Mouse (Mus musculus): Measurements from ENCODE around the gene Gid8. TPM values are rescaled to one million over a fixed set of nuclear protein-coding genes. Genes with fewer than 3 reads are reported as not detected.

Gid8 gene
- total RNA-seq, 2 experiments from 2014 or later, result 62.9 to 64.3 TPM

DNA sequence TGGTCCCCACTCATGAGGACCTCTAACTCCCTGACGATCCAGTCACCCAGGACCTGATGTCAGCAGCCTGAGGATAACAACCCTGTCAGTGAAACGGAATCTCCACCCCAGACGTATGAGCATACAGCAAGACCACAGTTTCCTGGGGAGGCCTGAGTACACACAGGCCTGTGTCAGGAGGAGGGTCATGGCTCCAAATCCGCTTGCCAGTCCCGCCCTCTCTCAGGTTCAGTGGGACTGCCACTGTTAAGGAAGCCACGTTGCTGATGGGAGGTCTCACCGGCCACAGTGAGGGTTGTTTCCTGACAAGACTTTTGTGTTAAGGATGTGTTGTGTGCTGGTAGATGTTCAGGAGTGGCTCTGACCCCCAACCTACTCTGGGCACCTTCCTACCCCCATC, 31.5 kb downstream of the Gid8 start:
- DNase-seq (ENCODE audit: low spot score), result no peak
- intact Hi-C loops (cut with DNase I), result no loop called here

DNA sequence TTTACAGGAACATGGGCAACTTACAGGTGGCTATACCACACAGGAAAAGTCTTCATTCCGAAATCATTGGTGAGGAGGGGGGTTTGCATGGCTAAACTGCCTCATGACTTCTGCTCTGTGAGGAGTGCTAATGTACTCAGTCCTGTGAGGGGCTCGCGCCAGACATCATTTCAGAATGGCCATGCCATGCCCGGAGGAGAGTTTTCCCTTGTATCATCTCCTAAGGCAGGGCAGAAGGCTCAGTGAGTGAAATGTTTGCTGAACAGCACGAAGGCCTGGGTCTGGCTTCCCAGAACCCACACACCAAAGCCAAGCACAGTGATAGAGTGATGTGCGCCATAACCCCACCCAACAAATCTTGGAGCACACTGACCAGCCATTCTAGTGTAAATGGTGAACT, 32.9 kb downstream of the Gid8 start:
- no peak for DNase-seq (ENCODE audit: low spot score)
- intact Hi-C loops (cut with DNase I), result no loop called here

DNA sequence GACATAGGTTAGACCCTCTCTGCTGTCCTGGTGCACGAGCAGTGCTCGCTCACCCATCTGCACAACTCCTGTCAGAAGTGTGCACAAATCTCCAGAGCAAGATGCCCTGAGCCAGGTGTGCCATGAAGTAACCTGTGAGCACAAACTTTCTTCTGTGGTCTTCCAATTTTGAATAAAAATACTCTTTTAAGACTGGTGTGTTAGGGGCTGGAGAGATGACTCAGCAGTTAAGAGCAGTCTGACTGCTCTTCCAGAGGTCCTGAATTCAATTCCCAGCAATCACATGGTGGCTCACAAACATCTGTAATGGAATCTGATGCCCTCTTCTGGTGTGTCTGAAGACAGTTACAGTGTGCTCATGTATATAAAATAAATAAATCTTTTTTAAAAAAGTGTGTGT, 33.4 kb downstream of the Gid8 start:
- no peak for DNase-seq (ENCODE audit: low spot score)
- intact Hi-C loops (cut with DNase I), result no loop called here

DNA sequence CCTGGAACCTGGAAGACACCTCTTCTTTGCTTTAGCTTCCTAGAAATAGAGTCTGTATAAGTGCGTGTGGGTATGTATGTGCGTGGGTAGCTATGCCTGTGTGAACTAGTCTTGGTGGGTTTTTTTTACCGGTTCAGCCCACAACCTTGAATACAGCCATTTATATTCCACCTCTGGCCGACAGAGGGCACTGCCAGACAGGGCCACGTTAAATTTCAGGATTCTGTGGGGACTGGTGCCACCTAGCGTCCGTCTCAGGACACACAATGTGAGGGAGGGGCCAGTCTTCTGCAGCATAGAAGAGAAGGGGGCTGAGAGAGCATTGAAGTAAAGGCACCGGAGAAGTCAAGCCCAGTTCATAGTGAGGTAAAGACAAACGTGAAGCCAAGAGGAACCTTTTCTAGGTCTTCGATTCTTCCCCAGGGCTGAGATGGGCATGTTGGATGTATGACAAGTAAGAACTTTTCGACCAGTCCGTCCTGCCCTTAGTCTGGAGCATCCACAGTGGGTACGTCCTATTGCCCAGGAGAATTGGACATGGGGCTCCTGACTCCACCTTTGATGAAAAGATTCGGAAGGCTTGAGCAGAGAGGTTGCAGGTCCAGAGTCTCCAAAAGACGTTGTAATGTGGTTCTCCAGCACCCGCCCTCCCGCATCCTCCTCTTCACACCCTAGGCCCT, 35.5 kb downstream of the Gid8 start:
- DNase-seq (ENCODE audit: low spot score), result peak; percentile 56

DNA sequence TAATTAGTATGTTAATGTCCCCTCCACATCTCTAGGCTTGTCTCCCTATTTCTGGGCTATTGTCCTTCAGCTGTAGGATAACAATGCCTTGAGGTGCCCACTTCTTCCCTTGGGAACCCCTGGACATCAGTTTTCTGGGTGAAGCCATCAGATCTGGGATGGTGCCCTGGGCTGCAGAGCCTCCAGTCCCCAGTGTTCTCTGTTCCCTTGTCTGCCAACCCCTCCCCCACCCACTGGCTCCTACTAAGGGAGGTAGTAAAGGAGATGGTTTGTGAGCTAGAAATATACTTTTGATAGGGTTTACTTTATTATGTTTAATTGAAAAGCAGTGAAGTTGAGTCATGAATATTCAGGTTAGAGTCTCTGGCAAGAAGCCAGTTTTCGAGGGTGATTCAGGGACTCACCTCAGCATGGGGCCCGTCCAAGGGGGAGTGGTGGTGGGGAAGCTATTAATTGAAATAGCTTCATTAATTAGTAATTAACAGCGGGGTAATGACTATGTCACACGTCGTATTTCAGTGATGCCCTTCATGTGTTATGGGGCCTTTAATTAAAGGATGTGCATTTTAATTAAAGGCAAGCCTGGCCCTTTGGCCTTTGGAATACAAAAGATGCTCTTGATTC, 36.8 kb downstream of the Gid8 start:
- DNase-seq (ENCODE audit: low spot score), result no peak
- intact Hi-C loops (cut with DNase I), result no loop called here

More for the DNA sequence above, 35.5 kb downstream of the Gid8 start:
- intact Hi-C loops (cut with DNase I), result loop anchor here (1.0 to 2.0 kb wide), 4 partner anchors 33 to 164 kb away; partner anchors contain the start of gene Mrgbp

GRCm38 (mm10) chr2:180748904-180749303, 39.0 kb downstream of the Gid8 start:
- intact Hi-C loops (cut with DNase I), result no loop called here
- no peak for DNase-seq (ENCODE audit: low spot score)

GRCm38 (mm10) chr2:180754976-180755688, 45.2 kb downstream of the Gid8 start:
- intact Hi-C loops (cut with DNase I), result no loop called here

DNA sequence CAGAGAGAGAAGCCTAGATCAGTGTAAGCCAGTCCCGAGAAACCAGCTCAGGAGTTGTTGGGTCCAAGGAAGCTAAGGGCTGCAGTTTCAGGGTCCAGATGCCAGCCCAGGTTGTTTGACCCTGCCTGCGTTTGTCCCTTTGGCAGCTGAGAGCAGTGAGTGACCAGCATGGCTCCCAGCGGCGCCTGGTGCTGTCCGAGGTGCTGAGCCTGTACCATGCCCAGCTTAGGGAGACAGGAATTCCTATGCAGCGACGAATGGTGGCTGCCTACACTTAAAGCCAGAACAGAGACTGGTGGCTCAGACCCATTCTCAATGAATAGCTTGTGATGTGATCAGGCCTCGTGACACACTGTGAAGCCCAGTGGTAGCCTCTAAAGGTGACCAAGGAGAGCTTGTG, 46.0 kb downstream of the Gid8 start:
- intact Hi-C loops (cut with DNase I), result no loop called here
- DNase-seq (ENCODE audit: low spot score), result no peak

More at GRCm38 (mm10) chr2:180754976-180755688, 45.2 kb downstream of the Gid8 start:
- no peak for DNase-seq (ENCODE audit: low spot score)

GRCm38 (mm10) chr2:180756786-180757185, 46.9 kb downstream of the Gid8 start:
- no peak for DNase-seq (ENCODE audit: low spot score)
- intact Hi-C loops (cut with DNase I), result no loop called here

- intact Hi-C loops (cut with DNase I), result no loop called here
- DNase-seq (ENCODE audit: low spot score), result no peak
Measured at GRCm38 (mm10) chr2:180758513-180759263, 48.8 kb downstream of the Gid8 start.

GRCm38 (mm10) chr2:180764986-180765385, 55.1 kb downstream of the Gid8 start:
- intact Hi-C loops (cut with DNase I), result no loop called here
- DNase-seq (ENCODE audit: low spot score), result no peak

- no peak for DNase-seq (ENCODE audit: low spot score)
- intact Hi-C loops (cut with DNase I), result no loop called here
Measured at GRCm38 (mm10) chr2:180765713-180766112, 55.8 kb downstream of the Gid8 start.

Other genes with a start within 250 kb of the Gid8 start
- gene Ntsr1, start 210.1 kb upstream of the Gid8 start, total RNA-seq (2021), result not detected
- gene Mrgbp, start 128.8 kb upstream of the Gid8 start, total RNA-seq (2021), result 10 to 100 TPM; 14.4 to 14.6 TPM
- 10 to 100 TPM; 33.0 to 34.3 TPM for gene Ogfr, start 120.9 kb upstream of the Gid8 start, total RNA-seq (2021)
- under 1 TPM; 0.14 to 0.62 TPM for gene Col9a3, start 112.3 kb upstream of the Gid8 start, total RNA-seq (2021)
- under 1 TPM in 1 of 2 experiments, not detected in 1; 0.17 TPM for gene Tcfl5, start 67.4 kb upstream of the Gid8 start, total RNA-seq (2021)
- 10 to 100 TPM; 27.2 to 31.4 TPM for gene Dido1, start 118 bp upstream of the Gid8 start, total RNA-seq (2021)
- gene Slc17a9, start 15.1 kb downstream of the Gid8 start, total RNA-seq (2021), result under 1 TPM in 1 of 2 experiments, not detected in 1; 0.39 TPM
- not detected for gene Bhlhe23, start 66.8 kb downstream of the Gid8 start, total RNA-seq (2021)
- 10 to 100 TPM; 35.6 to 35.7 TPM for gene Ythdf1, start 210.8 kb downstream of the Gid8 start, total RNA-seq (2021)
- not detected for gene Birc7, start 218.9 kb downstream of the Gid8 start, total RNA-seq (2021)
- 10 to 100 TPM in 1 of 2 experiments, 1 to 10 TPM in 1; 8.0 to 11.4 TPM for gene Nkain4, start 244.6 kb downstream of the Gid8 start, total RNA-seq (2021)